Mouse (Mus musculus): ENCODE results near the gene Chic1. TPM values are rescaled to one million over a fixed set of nuclear protein-coding genes. Genes with fewer than 3 reads are reported as not detected.

Chic1 gene
- total RNA-seq, 2 experiments from 2014 or later, result 0.89 to 1.1 TPM

DNA sequence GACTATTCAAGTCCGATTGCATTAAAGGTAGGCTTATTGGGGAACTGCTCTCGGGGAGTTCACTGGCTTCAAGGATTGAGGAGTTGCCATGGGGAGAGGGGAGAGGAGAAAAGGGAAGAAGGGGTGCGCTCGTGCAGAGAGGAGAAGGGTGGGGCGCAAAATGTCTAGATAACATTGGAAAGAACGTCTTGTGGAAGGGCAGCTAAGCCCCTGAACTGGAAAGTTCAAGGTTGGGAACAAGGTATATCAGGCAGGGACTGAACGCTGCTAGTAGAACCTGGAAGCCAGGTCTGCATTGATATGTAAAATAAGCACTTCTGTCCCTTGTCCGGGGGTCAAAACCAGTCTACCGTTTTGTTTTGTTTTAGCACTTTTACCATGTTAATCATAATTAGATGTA is 81.7 kb downstream of the Chic1 start:
- no peak for DNase-seq

- DNase-seq, result no peak
Measured at GRCm38 (mm10) chrX:103440803-103441202, 84.5 kb downstream of the Chic1 start.

DNA sequence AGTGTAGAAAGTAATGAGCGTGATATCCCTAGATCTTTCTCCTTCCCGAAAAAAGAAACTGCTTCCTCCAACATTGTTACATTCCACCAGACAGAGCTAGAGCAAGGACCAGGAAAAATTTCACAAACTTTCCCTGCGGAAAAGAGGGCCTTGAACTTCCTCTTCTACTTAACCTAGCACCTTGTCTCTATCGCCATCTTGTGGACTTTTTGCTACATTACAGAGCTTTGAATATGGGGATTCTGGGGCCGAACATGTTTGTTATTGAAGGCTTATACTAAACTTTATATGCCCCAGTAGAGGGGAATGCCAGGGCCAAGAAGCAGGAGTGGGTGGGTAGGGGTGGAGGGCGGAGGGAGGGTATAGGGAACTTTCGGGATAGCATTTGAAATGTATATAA is 87.5 kb downstream of the Chic1 start:
- DNase-seq, result no peak

Other genes with a start within 250 kb of the Chic1 start
- gene Nap1l2, start 169.8 kb upstream of the Chic1 start, total RNA-seq (2021), result not detected
- gene Cdx4, start 35.1 kb upstream of the Chic1 start, total RNA-seq (2021), result not detected
- gene Tsx, start 58.0 kb downstream of the Chic1 start, total RNA-seq (2021), result not detected
- not detected for gene Gm26992, start 65.5 kb downstream of the Chic1 start, total RNA-seq (2021)